Mouse (Mus musculus) adrenal gland, postnatal 4 days (tissue): ENCODE data around the gene Olfr458. TPM values are rescaled to one million over a fixed set of nuclear protein-coding genes. Genes with fewer than 3 reads are reported as not detected.

ENCODE experiments used
- total RNA-seq, 2 experiments: library from RNA; stranded (reverse); gene quantifications; 2 replicates each; pipeline ENCODE4 v1.2.3; 2021

Olfr458 gene
- total RNA-seq, 2 experiments from 2014 or later, result not detected

Other genes with a start within 250 kb of the Olfr458 start
- not detected for gene Tas2r144, start 249.9 kb downstream of the Olfr458 start, total RNA-seq
- gene Gstk1, start 219.3 kb downstream of the Olfr458 start, total RNA-seq, result 10 to 100 TPM; 75.2 to 77.9 TPM
- gene Tmem139, start 203.2 kb downstream of the Olfr458 start, total RNA-seq, result 1 to 10 TPM in 1 of 2 experiments, under 1 TPM in 1; 0.37 to 1.7 TPM
- 10 to 100 TPM; 52.4 to 61.4 TPM for gene Casp2, start 200.2 kb downstream of the Olfr458 start, total RNA-seq
- gene Clcn1, start 178.5 kb downstream of the Olfr458 start, total RNA-seq, result 1 to 10 TPM; 1.5 to 2.6 TPM
- 1 to 10 TPM; 1.3 to 1.5 TPM for gene Fam131b, start 140.6 kb downstream of the Olfr458 start, total RNA-seq
- 100 to 1,000 TPM; 106 to 111 TPM for gene Zyx, start 115.6 kb downstream of the Olfr458 start, total RNA-seq
- gene Epha1, start 91.9 kb downstream of the Olfr458 start, total RNA-seq, result 1 to 10 TPM; 3.2 to 4.9 TPM
- gene Tas2r143, start 65.0 kb downstream of the Olfr458 start, total RNA-seq, result 1 to 10 TPM; 2.7 TPM
- 1 to 10 TPM; 1.2 to 1.8 TPM for gene Tas2r135, start 59.8 kb downstream of the Olfr458 start, total RNA-seq
- gene Tas2r126, start 30.7 kb downstream of the Olfr458 start, total RNA-seq, result 1 to 10 TPM in 1 of 2 experiments, under 1 TPM in 1; 0.98 to 1.1 TPM
- not detected for gene Olfr457, start 11.1 kb upstream of the Olfr458 start, total RNA-seq
- gene Olfr456, start 22.0 kb upstream of the Olfr458 start, total RNA-seq, result not detected
- gene Olfr455, start 82.4 kb upstream of the Olfr458 start, total RNA-seq, result under 1 TPM in 1 of 2 experiments, not detected in 1; 0.23 TPM
- gene Tcaf3, start 132.5 kb upstream of the Olfr458 start, total RNA-seq, result not detected
- 10 to 100 TPM in 1 of 2 experiments, 1 to 10 TPM in 1; 8.1 to 10.4 TPM for gene Tcaf2, start 180.1 kb upstream of the Olfr458 start, total RNA-seq
- gene Tcaf1, start 244.9 kb upstream of the Olfr458 start, total RNA-seq, result 10 to 100 TPM; 69.2 to 78.4 TPM